Mouse (Mus musculus): Measurements from ENCODE around the gene Gpr31b. TPM values are rescaled to one million over a fixed set of nuclear protein-coding genes. Genes with fewer than 3 reads are reported as not detected.
"Not testable (repeated sequence)": the region's sequence is repeated elsewhere in the genome, so short reads cannot be mapped to it uniquely, and the experiment has no call there.

Gene Gpr31b
- total and polyA plus RNA-seq, 3 experiments: 0.31 to 0.32 TPM; not detected in 1

DNA sequence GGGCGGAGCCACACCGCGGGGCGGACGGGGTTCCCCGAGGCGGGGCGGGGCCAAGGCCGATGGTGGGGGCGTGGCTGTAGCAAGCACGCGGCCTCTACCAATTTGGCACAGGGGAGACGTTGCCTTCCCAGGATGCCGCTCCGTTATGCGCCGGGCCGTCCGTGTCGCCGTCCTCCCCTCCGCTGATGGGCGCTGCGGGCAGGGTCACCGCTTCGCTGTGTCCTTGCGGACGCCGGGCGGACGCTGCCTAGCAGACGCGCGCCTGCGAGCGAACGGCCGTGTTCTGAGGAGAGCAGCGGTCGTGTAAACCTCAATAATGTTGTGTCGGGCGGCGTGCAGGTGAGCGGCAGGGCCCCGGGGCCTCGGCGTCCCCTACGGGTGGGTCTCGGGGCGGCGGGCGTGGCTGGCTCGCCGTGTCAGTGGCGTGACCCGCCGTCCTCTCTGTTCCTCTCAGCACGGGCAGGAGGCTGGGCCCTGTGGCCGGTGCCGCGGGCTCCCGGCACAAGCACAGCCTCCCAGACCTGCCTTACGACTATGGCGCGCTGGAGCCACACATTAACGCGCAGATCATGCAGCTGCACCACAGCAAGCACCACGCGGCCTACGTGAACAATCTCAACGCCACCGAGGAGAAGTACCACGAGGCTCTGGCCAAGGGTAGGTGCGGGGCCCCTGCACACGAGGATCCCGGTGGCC is 44.2 kb downstream of the Gpr31b start:
- intact Hi-C loops (cut with DNase I): loop anchor here (1.0 kb wide), 1 partner anchor 16 kb away; no protein-coding TSS in a partner anchor
- Histone ChIP-seq H3K9ac (ENCODE audit: low read depth, low read length) (peak overlapping the region; percentile 94), H3K36me3 (ENCODE audit: control insufficient read depth, insufficient read depth, low read length) (peaks cover 11% of the 10 kb centered on the region), H3K27me3 (ENCODE audit: control insufficient read depth, insufficient read depth, low read length) (no peaks in the 10 kb centered on the region), H3K27ac (peak overlapping the region; percentile 95), H3K79me2 (replicated peaks; ENCODE audit: control insufficient read depth, insufficient read depth, low read length) (no peaks in the 10 kb centered on the region), H3K4me1 (ENCODE audit: control insufficient read depth, insufficient read depth, low read length) (peaks cover 3% of the 10 kb centered on the region; the same call in 1 of the 2 replicates), H3K4me3 (peak overlapping the region; percentile 81)
- peak; percentile 97 for TF ChIP-seq POLR2A (IDR thresholded peaks at IDR 0.05; ENCODE audit: insufficient read depth, low read depth, low read length)
- TF ChIP-seq CTCF (IDR thresholded peaks at IDR 0.05): peak; percentile 37; the same call in 1 of the 2 replicates
- peak; percentile 68; the same call in 1 of the 2 replicates for TF ChIP-seq EP300 (IDR thresholded peaks at IDR 0.05; ENCODE audit: insufficient read depth, low read depth, low read length)
- DNase-seq: peak; percentile 99
- under 1% methylated on average over 75 of the region's 76 CpGs for WGBS

DNA sequence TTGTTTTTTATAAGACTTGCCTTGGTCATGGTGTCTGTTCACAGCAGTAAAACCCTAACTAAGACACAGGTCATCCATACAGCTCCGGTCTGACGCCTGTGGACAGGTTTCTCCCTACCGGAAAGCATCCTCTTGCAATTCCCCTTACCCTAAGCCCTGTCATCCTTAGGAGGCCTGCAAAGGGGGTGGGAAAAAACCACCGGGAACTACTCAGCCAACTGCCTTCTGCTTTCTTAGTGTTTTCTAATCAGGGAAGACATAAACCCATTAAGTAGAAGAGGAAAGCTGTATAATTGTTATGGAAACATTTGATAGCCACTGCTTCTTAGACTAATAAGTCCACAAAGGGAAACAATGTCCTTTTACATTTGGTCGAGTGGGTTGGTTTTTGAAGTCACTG is 45.1 kb downstream of the Gpr31b start:
- H3K4me3 ChIP-seq: peak overlapping the region; percentile 81
- peak overlapping the region; percentile 73 for H3K27ac ChIP-seq
- intact Hi-C loops (cut with DNase I): loop anchor here (1.0 kb wide), 1 partner anchor 15 kb away; no protein-coding TSS in a partner anchor
- DNase-seq: no peak
- no peaks in the 10 kb centered on the region for H3K79me2 ChIP-seq (replicated peaks; ENCODE audit: control insufficient read depth, insufficient read depth, low read length)
- 56% methylated on average over 5 of the region's 5 CpGs for WGBS
- TF ChIP-seq CTCF (IDR thresholded peaks at IDR 0.05) (no peak), POLR2A (IDR thresholded peaks at IDR 0.05; ENCODE audit: insufficient read depth, low read depth, low read length) (no peak), EP300 (IDR thresholded peaks at IDR 0.05; ENCODE audit: insufficient read depth, low read depth, low read length) (no peak)
- H3K36me3 ChIP-seq (ENCODE audit: control insufficient read depth, insufficient read depth, low read length): peaks cover 9% of the 10 kb centered on the region
- no peaks in the 10 kb centered on the region for H3K27me3 ChIP-seq (ENCODE audit: control insufficient read depth, insufficient read depth, low read length)
- peak overlapping the region; percentile 64; the same call in 1 of the 2 replicates for H3K9ac ChIP-seq (ENCODE audit: low read depth, low read length)
- H3K4me1 ChIP-seq (ENCODE audit: control insufficient read depth, insufficient read depth, low read length): peaks cover 3% of the 10 kb centered on the region; the same call in 1 of the 2 replicates

DNA sequence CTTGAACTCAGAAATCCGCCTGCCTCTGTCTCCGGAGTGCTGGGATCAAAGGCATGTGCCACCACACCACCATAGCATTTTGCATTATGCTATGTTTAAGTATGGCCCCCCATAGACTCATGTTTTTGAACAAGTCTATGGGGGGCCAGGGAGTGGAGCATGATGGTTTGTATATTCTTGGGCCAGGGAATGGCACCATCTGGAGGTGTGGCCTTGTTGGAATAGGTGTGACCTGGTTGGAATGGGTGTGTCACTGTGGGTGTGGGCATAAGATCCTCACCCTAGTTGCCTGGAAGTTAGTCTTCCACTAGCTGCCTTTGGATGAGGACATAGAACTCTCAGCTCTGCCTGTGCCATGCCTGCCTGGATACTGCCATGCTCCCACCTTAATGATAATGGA is 45.5 kb downstream of the Gpr31b start, which contains the start of gene Sod2:
Gene Sod2 (plus strand): TSS at position 301 of the 400 bp plus-strand sequence.
- H3K4me3 ChIP-seq: peak within 1 kb of the TSS; percentile 81
- intact Hi-C loops (cut with DNase I); H3K79me2 ChIP-seq (replicated peaks; ENCODE audit: control insufficient read depth, insufficient read depth, low read length); H3K4me1 ChIP-seq (ENCODE audit: control insufficient read depth, insufficient read depth, low read length); DNase-seq; H3K27me3 ChIP-seq (ENCODE audit: control insufficient read depth, insufficient read depth, low read length); H3K36me3 ChIP-seq (ENCODE audit: control insufficient read depth, insufficient read depth, low read length): not testable (repeated sequence)
- 97% methylated on average over 2 of the region's 2 CpGs for WGBS
- H3K27ac ChIP-seq: peak within 1 kb of the TSS; percentile 73
- peak within 1 kb of the TSS; percentile 64 for H3K9ac ChIP-seq (ENCODE audit: low read depth, low read length)

DNA sequence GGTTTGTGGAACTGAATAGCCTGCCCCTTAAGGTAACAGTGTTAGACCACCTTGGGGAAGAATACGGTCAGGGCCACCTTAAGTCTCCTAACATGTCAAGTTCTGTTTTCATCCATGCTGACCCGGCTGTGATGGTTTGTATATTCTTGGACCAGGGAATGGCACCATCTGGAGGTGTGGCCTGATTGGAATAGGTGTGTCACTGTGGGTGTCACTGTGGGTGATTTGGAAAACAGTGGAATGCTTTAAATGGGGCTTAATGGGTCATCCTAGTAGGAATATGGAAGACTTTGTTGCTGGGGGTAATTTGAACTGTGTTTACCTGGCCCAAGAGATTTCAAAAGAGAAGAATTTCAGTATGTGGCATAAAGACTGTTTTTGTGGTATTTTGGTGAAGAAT is 47.7 kb downstream of the Gpr31b start:
- intact Hi-C loops (cut with DNase I); H3K4me3 ChIP-seq; DNase-seq; H3K27ac ChIP-seq; H3K36me3 ChIP-seq (ENCODE audit: control insufficient read depth, insufficient read depth, low read length); H3K27me3 ChIP-seq (ENCODE audit: control insufficient read depth, insufficient read depth, low read length); H3K4me1 ChIP-seq (ENCODE audit: control insufficient read depth, insufficient read depth, low read length); H3K9ac ChIP-seq (ENCODE audit: low read depth, low read length); H3K79me2 ChIP-seq (replicated peaks; ENCODE audit: control insufficient read depth, insufficient read depth, low read length): not testable (repeated sequence)
- WGBS: 72% methylated on average over 2 of the region's 2 CpGs

DNA sequence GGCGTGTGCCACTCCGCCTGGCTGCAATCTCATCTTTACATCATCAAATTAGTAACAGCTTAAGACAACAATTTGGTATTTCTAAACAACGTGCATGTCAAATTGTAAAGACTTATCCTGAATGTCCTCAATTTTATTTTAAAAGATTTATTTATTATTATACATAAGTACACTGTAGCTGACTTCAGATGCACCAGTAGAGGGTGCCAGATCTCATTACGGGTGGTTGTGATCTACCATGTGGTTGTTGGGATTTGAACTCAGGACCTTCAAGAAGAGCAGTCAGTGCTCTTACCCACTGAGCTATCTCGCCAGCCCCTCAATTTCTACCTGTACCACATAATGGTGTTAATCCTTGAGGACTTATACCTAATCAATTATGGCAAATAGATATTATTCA is 49.9 kb downstream of the Gpr31b start:
- 94% methylated on average over 5 of the region's 5 CpGs for WGBS
- H3K4me1 ChIP-seq (ENCODE audit: control insufficient read depth, insufficient read depth, low read length); DNase-seq; intact Hi-C loops (cut with DNase I); H3K27ac ChIP-seq; H3K9ac ChIP-seq (ENCODE audit: low read depth, low read length); H3K36me3 ChIP-seq (ENCODE audit: control insufficient read depth, insufficient read depth, low read length); H3K27me3 ChIP-seq (ENCODE audit: control insufficient read depth, insufficient read depth, low read length); H3K4me3 ChIP-seq; H3K79me2 ChIP-seq (replicated peaks; ENCODE audit: control insufficient read depth, insufficient read depth, low read length): not testable (repeated sequence)
- peak; percentile 28; the same call in 1 of the 2 replicates for TF ChIP-seq CTCF (IDR thresholded peaks at IDR 0.05)

Other genes with a start within 250 kb of the Gpr31b start
- gene Mas1, start 184.2 kb downstream of the Gpr31b start, total RNA-seq (2021): 1 to 10 TPM in 1 of 2 experiments, under 1 TPM in 1; 0.68 to 1.6 TPM
- gene Mas1, start 184.2 kb downstream of the Gpr31b start, polyA plus RNA-seq (2012; rRNA removed): 1.0 and 4.6 TPM in 2 replicates
- 1 to 10 TPM; 5.6 to 5.7 TPM for gene Mrgprh, start 176.3 kb downstream of the Gpr31b start, total RNA-seq (2021)
- 9.2 and 17.1 TPM in 2 replicates for gene Mrgprh, start 176.3 kb downstream of the Gpr31b start, polyA plus RNA-seq (2012; rRNA removed)
- gene Pnldc1, start 142.1 kb downstream of the Gpr31b start, total RNA-seq (2021): under 1 TPM; 0.42 to 0.93 TPM
- gene Pnldc1, start 142.1 kb downstream of the Gpr31b start, polyA plus RNA-seq (2012; rRNA removed): 1.6 and 1.9 TPM in 2 replicates
- gene Tcp1, start 136.6 kb downstream of the Gpr31b start, total RNA-seq (2021): 100 to 1,000 TPM; 176 to 196 TPM
- 68.6 and 134 TPM in 2 replicates for gene Tcp1, start 136.6 kb downstream of the Gpr31b start, polyA plus RNA-seq (2012; rRNA removed)
- gene Mrpl18, start 136.0 kb downstream of the Gpr31b start, total RNA-seq (2021): 100 to 1,000 TPM; 151 to 160 TPM
- 65.1 and 78.1 TPM in 2 replicates for gene Mrpl18, start 136.0 kb downstream of the Gpr31b start, polyA plus RNA-seq (2012; rRNA removed)
- not detected for gene Acat3, start 111.7 kb downstream of the Gpr31b start, total RNA-seq (2021)
- gene Acat3, start 111.7 kb downstream of the Gpr31b start, polyA plus RNA-seq (2012; rRNA removed): 0.32 and 0.33 TPM in 2 replicates
- 1 to 10 TPM; 5.7 to 6.9 TPM for gene Acat2, start 91.5 kb downstream of the Gpr31b start, total RNA-seq (2021)
- 6.5 and 6.6 TPM in 2 replicates for gene Acat2, start 91.5 kb downstream of the Gpr31b start, polyA plus RNA-seq (2012; rRNA removed)
- gene Wtap, start 58.1 kb downstream of the Gpr31b start, total RNA-seq (2021): 10 to 100 TPM; 30.7 to 34.0 TPM
- 12.3 and 24.2 TPM in 2 replicates for gene Wtap, start 58.1 kb downstream of the Gpr31b start, polyA plus RNA-seq (2012; rRNA removed)
- gene Sod2, start 45.5 kb downstream of the Gpr31b start, total RNA-seq (2021): 1,000 to 10,000 TPM in 1 of 2 experiments, 100 to 1,000 TPM in 1; 961 to 1,111 TPM
- 895 and 1,105 TPM in 2 replicates for gene Sod2, start 45.5 kb downstream of the Gpr31b start, polyA plus RNA-seq (2012; rRNA removed)
- gene Tcp10b, start 8.8 kb upstream of the Gpr31b start, total RNA-seq (2021): not detected
- 0.06 and 0.09 TPM in 2 replicates for gene Tcp10b, start 8.8 kb upstream of the Gpr31b start, polyA plus RNA-seq (2012; rRNA removed)
- gene Unc93a, start 79.5 kb upstream of the Gpr31b start, total RNA-seq (2021): not detected
- gene Unc93a, start 79.5 kb upstream of the Gpr31b start, polyA plus RNA-seq (2012; rRNA removed): 0.06 TPM in 1 of 2 replicates, not detected in the other
- not detected for gene Smok2a, start 168.9 kb upstream of the Gpr31b start, total RNA-seq (2021)
- not detected in 2 replicates for gene Smok2a, start 168.9 kb upstream of the Gpr31b start, polyA plus RNA-seq (2012; rRNA removed)
- not detected for gene Smok2b, start 178.0 kb upstream of the Gpr31b start, total RNA-seq (2021)
- gene Smok2b, start 178.0 kb upstream of the Gpr31b start, polyA plus RNA-seq (2012; rRNA removed): not detected in 2 replicates

All from heart, adult 2 months (tissue).